Mouse (Mus musculus): Measurements from ENCODE around the gene Esp3.
"Not testable (repeated sequence)": the region's sequence is repeated elsewhere in the genome, so short reads cannot be mapped to it uniquely, and the experiment has no call there.

Esp3 gene

GRCm38 (mm10) chr17:40631775-40632174 lies at the start of gene Esp3:
Gene Esp3 (plus strand): TSS chr17:40632075.
- not testable (repeated sequence) for DNase-seq (ENCODE audit: inconsistent age in 2 of 2, low spot score in 1 of 2)

GRCm38 (mm10) chr17:40583906-40584305 lies 48.0 kb upstream of the Esp3 start:
- not testable (repeated sequence) for DNase-seq (ENCODE audit: inconsistent age in 2 of 2, low spot score in 1 of 2)

- no peak for DNase-seq (ENCODE audit: inconsistent age in 2 of 2, low spot score in 1 of 2)
Observed at GRCm38 (mm10) chr17:40591297-40591696, 40.6 kb upstream of the Esp3 start.

- no peak for DNase-seq (ENCODE audit: inconsistent age in 2 of 2, low spot score in 1 of 2)
Observed at GRCm38 (mm10) chr17:40598294-40598693, 33.6 kb upstream of the Esp3 start, which contains the start of gene Esp4. Gene Esp4 (plus strand): TSS chr17:40598594.

- not testable (repeated sequence) for DNase-seq (ENCODE audit: inconsistent age in 2 of 2, low spot score in 1 of 2)
Observed at GRCm38 (mm10) chr17:40662118-40662679, 30.3 kb downstream of the Esp3 start.

- DNase-seq (ENCODE audit: inconsistent age in 2 of 2, low spot score in 1 of 2) = not testable (repeated sequence)
Observed at GRCm38 (mm10) chr17:40663161-40663811, 31.4 kb downstream of the Esp3 start.
